Mouse (Mus musculus): Measurements from ENCODE around the gene Ggact. TPM values are rescaled to one million over a fixed set of nuclear protein-coding genes. Genes with fewer than 3 reads are reported as not detected.

The Ggact gene
- polyA plus RNA-seq, 1 experiment from 2014 or later: 16.0 TPM

- no peak for ATAC-seq (ENCODE audit: low read depth)
Observed at GRCm38 (mm10) chr14:122900679-122901078, 12.9 kb downstream of the Ggact start.

GRCm38 (mm10) chr14:122898550-122898949 is 15.0 kb downstream of the Ggact start:
- H3K27ac ChIP-seq: no peak overlapping the region
- no peak for DNase-seq
- no peaks in the 10 kb centered on the region; the same call in 1 of the 2 replicates for H3K4me1 ChIP-seq (replicated peaks)

More at GRCm38 (mm10) chr14:122900679-122901078, 12.9 kb downstream of the Ggact start:
- peaks cover 6% of the 10 kb centered on the region; the same call in 1 of the 2 replicates for H3K36me3 ChIP-seq
- H3K9me3 ChIP-seq (replicated peaks): no peaks in the 10 kb centered on the region
- DNase-seq: no peak
- H3K27me3 ChIP-seq: no peaks in the 10 kb centered on the region
- H3K4me1 ChIP-seq (replicated peaks): no peaks in the 10 kb centered on the region; the same call in 1 of the 2 replicates
- no peak overlapping the region for H3K4me3 ChIP-seq (replicated peaks)
- H3K27ac ChIP-seq: no peak overlapping the region
- no peak overlapping the region for H3K4me2 ChIP-seq
- H3K9ac ChIP-seq: no peak overlapping the region

GRCm38 (mm10) chr14:122896106-122896505 is 17.5 kb downstream of the Ggact start:
- no peaks in the 10 kb centered on the region for H3K27me3 ChIP-seq
- peaks cover 9% of the 10 kb centered on the region for H3K36me3 ChIP-seq
- no peak overlapping the region for H3K9ac ChIP-seq
- H3K4me2 ChIP-seq: no peak overlapping the region
- ATAC-seq (ENCODE audit: low read depth): no peak
- H3K9me3 ChIP-seq (replicated peaks): no peaks in the 10 kb centered on the region
- no peaks in the 10 kb centered on the region for H3K4me1 ChIP-seq (replicated peaks)
- WGBS (ENCODE audit: insufficient replicate concordance): 89% methylated on average over 1 of the region's 1 CpGs
- DNase-seq: no peak
- no peak overlapping the region for H3K27ac ChIP-seq
- no peak overlapping the region for H3K4me3 ChIP-seq (replicated peaks)

More at GRCm38 (mm10) chr14:122898550-122898949, 15.0 kb downstream of the Ggact start:
- H3K4me2 ChIP-seq: no peak overlapping the region
- no peaks in the 10 kb centered on the region for H3K9me3 ChIP-seq (replicated peaks)
- no peaks in the 10 kb centered on the region; the same call in 1 of the 2 replicates for H3K36me3 ChIP-seq
- no peak for ATAC-seq (ENCODE audit: low read depth)
- no peak overlapping the region for H3K9ac ChIP-seq
- H3K4me3 ChIP-seq (replicated peaks): no peak overlapping the region
- H3K27me3 ChIP-seq: no peaks in the 10 kb centered on the region

- H3K4me3 ChIP-seq (replicated peaks): no peak overlapping the region
- no peaks in the 10 kb centered on the region for H3K4me1 ChIP-seq (replicated peaks)
- peaks cover 13% of the 10 kb centered on the region for H3K36me3 ChIP-seq
- H3K9me3 ChIP-seq (replicated peaks): no peaks in the 10 kb centered on the region
- no peak for DNase-seq
- no peak overlapping the region for H3K9ac ChIP-seq
- no peaks in the 10 kb centered on the region for H3K27me3 ChIP-seq
- ATAC-seq (ENCODE audit: low read depth): no peak; the same call in 1 of the 2 replicates
- WGBS (ENCODE audit: insufficient replicate concordance): 84% methylated on average over 12 of the region's 12 CpGs
- H3K27ac ChIP-seq: no peak overlapping the region
- H3K4me2 ChIP-seq: no peak overlapping the region
Observed at GRCm38 (mm10) chr14:122891470-122891968, 22.0 kb downstream of the Ggact start.

- ATAC-seq (ENCODE audit: low read depth): no peak
- Histone ChIP-seq H3K9ac (no peak overlapping the region), H3K4me3 (replicated peaks) (no peak overlapping the region), H3K27me3 (no peaks in the 10 kb centered on the region), H3K4me2 (no peak overlapping the region), H3K9me3 (replicated peaks) (no peaks in the 10 kb centered on the region), H3K27ac (no peak overlapping the region), H3K4me1 (replicated peaks) (no peaks in the 10 kb centered on the region), H3K36me3 (peaks cover 13% of the 10 kb centered on the region)
- no peak for DNase-seq
- WGBS (ENCODE audit: insufficient replicate concordance): 74% methylated on average over 1 of the region's 1 CpGs
Observed at GRCm38 (mm10) chr14:122888480-122888872, 25.1 kb downstream of the Ggact start.

- no peak overlapping the region for H3K27ac ChIP-seq
- no peaks in the 10 kb centered on the region for H3K4me1 ChIP-seq (replicated peaks)
- no peak for DNase-seq
- H3K4me3 ChIP-seq (replicated peaks): no peak overlapping the region
- H3K36me3 ChIP-seq: peaks cover 13% of the 10 kb centered on the region
- H3K27me3 ChIP-seq: no peaks in the 10 kb centered on the region
- H3K9ac ChIP-seq: no peak overlapping the region
- no peak overlapping the region for H3K4me2 ChIP-seq
- no peaks in the 10 kb centered on the region for H3K9me3 ChIP-seq (replicated peaks)
- WGBS (ENCODE audit: insufficient replicate concordance): 74% methylated on average over 3 of the region's 3 CpGs
- no peak for ATAC-seq (ENCODE audit: low read depth)
Observed at GRCm38 (mm10) chr14:122887702-122888479, 25.7 kb downstream of the Ggact start.

- Histone ChIP-seq H3K4me2 (no peak overlapping the region), H3K4me1 (replicated peaks) (no peaks in the 10 kb centered on the region), H3K36me3 (peaks cover 13% of the 10 kb centered on the region), H3K27ac (no peak overlapping the region), H3K27me3 (no peaks in the 10 kb centered on the region), H3K9me3 (replicated peaks) (no peaks in the 10 kb centered on the region), H3K9ac (no peak overlapping the region), H3K4me3 (replicated peaks) (no peak overlapping the region)
- ATAC-seq (ENCODE audit: low read depth) (no peak), DNase-seq (no peak)
- 58% methylated on average over 1 of the region's 1 CpGs for WGBS (ENCODE audit: insufficient replicate concordance)
Observed at GRCm38 (mm10) chr14:122887278-122887677, 26.3 kb downstream of the Ggact start.

- H3K27ac ChIP-seq: no peak overlapping the region
- no peak overlapping the region for H3K4me2 ChIP-seq
- ATAC-seq (ENCODE audit: low read depth): no peak
- no peaks in the 10 kb centered on the region for H3K4me1 ChIP-seq (replicated peaks)
- no peaks in the 10 kb centered on the region for H3K9me3 ChIP-seq (replicated peaks)
- H3K4me3 ChIP-seq (replicated peaks): no peak overlapping the region
- H3K36me3 ChIP-seq: peaks cover 4% of the 10 kb centered on the region; the same call in 1 of the 2 replicates
- no peak overlapping the region for H3K9ac ChIP-seq
- WGBS (ENCODE audit: insufficient replicate concordance): 76% methylated on average over 7 of the region's 7 CpGs
- DNase-seq: no peak
- no peaks in the 10 kb centered on the region for H3K27me3 ChIP-seq
Observed at GRCm38 (mm10) chr14:122885893-122886292, 27.7 kb downstream of the Ggact start.

- no peaks in the 10 kb centered on the region; the same call in 1 of the 2 replicates for H3K36me3 ChIP-seq
- no peak for DNase-seq
- no peaks in the 10 kb centered on the region for H3K4me1 ChIP-seq (replicated peaks)
- 65% methylated on average over 10 of the region's 10 CpGs for WGBS (ENCODE audit: insufficient replicate concordance)
- ATAC-seq (ENCODE audit: low read depth): no peak
- H3K9ac ChIP-seq: no peak overlapping the region
- H3K9me3 ChIP-seq (replicated peaks): no peaks in the 10 kb centered on the region
- H3K27ac ChIP-seq: no peak overlapping the region
- no peaks in the 10 kb centered on the region for H3K27me3 ChIP-seq
- H3K4me3 ChIP-seq (replicated peaks): no peak overlapping the region
- no peak overlapping the region for H3K4me2 ChIP-seq
Observed at GRCm38 (mm10) chr14:122883821-122884584, 29.6 kb downstream of the Ggact start.

- no peak overlapping the region for H3K27ac ChIP-seq
- WGBS (ENCODE audit: insufficient replicate concordance): 75% methylated on average over 4 of the region's 4 CpGs
- ATAC-seq (ENCODE audit: low read depth) (no peak), DNase-seq (no peak)
- no peak overlapping the region for H3K4me2 ChIP-seq
- H3K4me3 ChIP-seq (replicated peaks): no peak overlapping the region
- no peaks in the 10 kb centered on the region for H3K27me3 ChIP-seq
- H3K9me3 ChIP-seq (replicated peaks): no peaks in the 10 kb centered on the region
- H3K9ac ChIP-seq: no peak overlapping the region
- no peaks in the 10 kb centered on the region; the same call in 1 of the 2 replicates for H3K36me3 ChIP-seq
- no peaks in the 10 kb centered on the region for H3K4me1 ChIP-seq (replicated peaks)
Observed at GRCm38 (mm10) chr14:122883410-122883806, 30.1 kb downstream of the Ggact start.

DNA sequence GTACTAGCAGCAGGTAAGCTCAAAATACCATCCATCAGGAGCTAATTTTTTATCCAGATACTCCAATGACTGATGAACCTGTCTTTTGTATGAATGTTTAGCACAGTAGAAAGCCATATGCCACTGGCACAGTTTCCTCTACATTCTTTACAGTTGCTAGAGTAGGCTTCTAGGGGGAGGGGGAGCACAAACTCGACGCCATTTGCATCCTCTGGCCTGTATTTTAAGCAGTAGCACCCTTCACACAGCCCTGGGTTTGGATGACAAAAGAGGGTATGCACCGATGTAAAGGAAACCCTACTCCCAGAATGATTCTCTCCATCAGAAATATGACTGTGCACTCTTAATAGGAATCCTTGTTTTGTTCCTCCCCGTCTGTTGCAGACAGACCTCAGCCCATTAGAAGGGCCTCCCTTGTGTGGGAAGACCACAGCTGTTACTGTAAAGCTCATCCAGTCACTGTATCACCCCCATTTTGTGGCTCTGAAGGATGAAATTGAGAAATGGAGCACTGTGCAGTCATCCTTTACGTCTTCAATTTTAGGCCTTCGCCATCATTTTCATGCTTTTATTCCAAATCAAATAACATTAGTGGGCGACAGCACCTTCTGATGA is 30.7 kb downstream of the Ggact start:
- H3K9ac ChIP-seq: no peak overlapping the region
- no peaks in the 10 kb centered on the region for H3K4me1 ChIP-seq (replicated peaks)
- H3K27me3 ChIP-seq: no peaks in the 10 kb centered on the region
- no peak for DNase-seq
- no peaks in the 10 kb centered on the region; the same call in 1 of the 2 replicates for H3K36me3 ChIP-seq
- H3K9me3 ChIP-seq (replicated peaks): no peaks in the 10 kb centered on the region
- WGBS (ENCODE audit: insufficient replicate concordance): 75% methylated on average over 7 of the region's 7 CpGs
- H3K4me3 ChIP-seq (replicated peaks): no peak overlapping the region
- no peak overlapping the region for H3K4me2 ChIP-seq
- no peak for ATAC-seq (ENCODE audit: low read depth)
- no peak overlapping the region for H3K27ac ChIP-seq
